35 mouse cellular contexts compared by ENCODE assay signal in genomic region chr11:115112196-115112595, GRCm38 (mm10). TPM values are rescaled to one million over a fixed set of nuclear protein-coding genes. Genes with fewer than 3 reads are reported as not detected.
"Had no signal": no experiment of that assay in that cellular context is flagged by ENCODE, and none has a peak within 500 bp of the region (broad histone marks: within the 10 kb centered on the region; RNA-seq: fewer than 3 reads in every experiment).

No protein-coding gene starts in this region.

- H3K27ac ChIP-seq: heart, adult 2 months; heart, embryonic 13.5 days; heart, embryonic 15.5 days; hindbrain, embryonic 13.5 days; hindbrain, embryonic 15.5 days; hindbrain, postnatal 0 days; kidney, embryonic 15.5 days; kidney, postnatal 0 days; limb, embryonic 13.5 days; limb, embryonic 15.5 days; liver, embryonic 12.5 days; liver, embryonic 14.5 days had no signal

- H3K4me1 ChIP-seq: kidney, embryonic 15.5 days; liver, embryonic 12.5 days had no signal

- H3K4me2 ChIP-seq: heart, embryonic 11.5 days; heart, embryonic 13.5 days; heart, embryonic 15.5 days; hindbrain, embryonic 13.5 days; hindbrain, embryonic 15.5 days; kidney, embryonic 15.5 days; limb, embryonic 13.5 days; limb, embryonic 15.5 days; liver, embryonic 12.5 days had no signal

- H3K36me3 ChIP-seq: heart, embryonic 13.5 days; heart, embryonic 15.5 days; hindbrain, embryonic 13.5 days; hindbrain, embryonic 15.5 days; kidney, embryonic 15.5 days; limb, embryonic 13.5 days; limb, embryonic 15.5 days; liver, embryonic 12.5 days had no signal

- H3K4me3 ChIP-seq: heart, adult 2 months; heart, embryonic 13.5 days; heart, embryonic 15.5 days; hindbrain, embryonic 13.5 days; hindbrain, embryonic 15.5 days; kidney, embryonic 15.5 days; limb, embryonic 13.5 days; limb, embryonic 15.5 days; liver, embryonic 12.5 days had no signal

- H3K9me3 ChIP-seq: heart, embryonic 13.5 days; heart, embryonic 15.5 days; hindbrain, embryonic 13.5 days; hindbrain, embryonic 15.5 days; kidney, embryonic 15.5 days; limb, embryonic 13.5 days; limb, embryonic 15.5 days; liver, embryonic 12.5 days had no signal

- DNase-seq: gastrocnemius, postnatal 10 days; gastrocnemius, postnatal 25 days; heart, adult 11 months; heart, adult 2 months; heart, postnatal 14 days; heart, postnatal 36 days; kidney, adult 11 months; kidney, adult 2 months; kidney, adult 9 months; kidney, postnatal 14 days; kidney, postnatal 36 days; layer of hippocampus, adult 9-11 months; layer of hippocampus, postnatal 36 days; left cerebral cortex, postnatal 4 days had no signal

- H3K27me3 ChIP-seq: heart, embryonic 13.5 days; heart, embryonic 15.5 days; hindbrain, embryonic 13.5 days; hindbrain, embryonic 15.5 days; kidney, embryonic 15.5 days; limb, embryonic 13.5 days; limb, embryonic 15.5 days; liver, embryonic 12.5 days had no signal

- H3K9ac ChIP-seq: heart, embryonic 13.5 days; heart, embryonic 15.5 days; hindbrain, embryonic 13.5 days; hindbrain, embryonic 15.5 days; kidney, embryonic 15.5 days; limb, embryonic 13.5 days; limb, embryonic 15.5 days; liver, embryonic 12.5 days; liver, embryonic 14.5 days had no signal

- ATAC-seq: hindbrain, postnatal 0 days; intestine, embryonic 16.5 days; liver, embryonic 12.5 days had no signal

RNA-seq across cellular contexts. Expression of gene Cd300lf, which starts 21.6 kb away (rescaled TPM):
- total RNA-seq: gastrocnemius, postnatal 25 days; hindbrain, postnatal 0 days had no signal

RNA-seq across cellular contexts. Expression of gene Cd300e, which starts 50.2 kb away (rescaled TPM):
- total RNA-seq: gastrocnemius, postnatal 10 days; gastrocnemius, postnatal 25 days; hematopoietic stem cell, adult 5-6 weeks; hindbrain, postnatal 0 days; layer of hippocampus, adult 18-20 months; layer of hippocampus, postnatal 14 days; layer of hippocampus, postnatal 36 days; left cerebral cortex, adult 18-20 months; left cerebral cortex, postnatal 10 days; left cerebral cortex, postnatal 25 days; left cerebral cortex, postnatal 4 days had no signal
- polyA plus RNA-seq: heart, embryonic 11.5 days; heart, embryonic 13.5 days; heart, embryonic 15.5 days; hindbrain, embryonic 11.5 days; hindbrain, embryonic 13.5 days; hindbrain, embryonic 15.5 days; kidney, embryonic 15.5 days; kidney, postnatal 0 days; limb, embryonic 11.5 days had no signal
